Comparison of ENCODE assay signal across 26 mouse cellular contexts in genomic region chr1:161156546-161156945, GRCm38 (mm10). TPM values are rescaled to one million over a fixed set of nuclear protein-coding genes. Genes with fewer than 3 reads are reported as not detected.
A peak's percentile ranks its signal among the peaks of the same experiment; 100 is the strongest.
DNase-seq lines count a peak whose midpoint lies in the region; ATAC-seq lines count a peak whose summit lies in the region.
"Had no signal": no experiment of that assay in that cellular context is flagged by ENCODE, and none has a peak within 500 bp of the region (broad histone marks: within the 10 kb centered on the region; RNA-seq: fewer than 3 reads in every experiment).

No protein-coding gene starts in this region.

- peak; percentile 53 for DNase-seq in A20 (ENCODE audit: low read depth, low spot score)
- DNase-seq in CD4-positive helper T cell, adult 2 months (ENCODE audit: low read depth, low spot score): peak; percentile 57
- DNase-seq in naive thymus-derived CD4-positive, alpha-beta T cell, adult 2 months (ENCODE audit: low read depth): peak; percentile 54
- no peak for DNase-seq in right cerebral cortex, postnatal 36 days (ENCODE audit: low spot score in 2 of 2)
- no peak for DNase-seq in frontal cortex, postnatal 10 days (ENCODE audit: low spot score in 2 of 2)
- no peak for DNase-seq in ovary, postnatal 10 days (ENCODE audit: low spot score)
- DNase-seq: adrenal gland, postnatal 10 days; cerebellum, adult 9-10 months; cerebellum, postnatal 36 days; embryo, embryonic 11 days; heart, postnatal 10 days; kidney, postnatal 25 days; lung, postnatal 4 days; midbrain, embryonic 14.5 days; right cerebral cortex, adult 18-20 months; right cerebral cortex, postnatal 4 days; thymus, postnatal 25 days had no signal

- peak; percentile 54 for ATAC-seq in activated CD4-positive, CD25-positive, alpha-beta regulatory T cell, adult 4 months
- ATAC-seq: forebrain, embryonic 15.5 days; intestine, postnatal 0 days had no signal

RNA-seq across cellular contexts. Expression of gene Tex50, which starts 2.6 kb away (rescaled TPM):
- under 1 TPM in 1 of 2 experiments, not detected in 1; 0.36 TPM for polyA plus RNA-seq in activated CD4-positive, CD25-positive, alpha-beta regulatory T cell, adult 4 months (2017; shearing (Covaris generic))
- polyA plus RNA-seq: C2C12; intestine, postnatal 0 days; liver, adult 2 months; liver, embryonic 15.5 days; lung, embryonic 15.5 days; spleen, adult 2 months; stomach, embryonic 15.5 days had no signal

RNA-seq across cellular contexts. Expression of gene Ankrd45, which starts 14.1 kb away (rescaled TPM):
- polyA plus RNA-seq in activated CD4-positive, CD25-positive, alpha-beta regulatory T cell, adult 4 months (2017; shearing (Covaris generic)): not detected
- polyA plus RNA-seq: liver, adult 2 months; spleen, adult 2 months had no signal

RNA-seq across cellular contexts. Expression of gene Klhl20, which starts 25.2 kb away (rescaled TPM):
- 10 to 100 TPM; 24.4 to 33.5 TPM for polyA plus RNA-seq in activated CD4-positive, CD25-positive, alpha-beta regulatory T cell, adult 4 months (2017; shearing (Covaris generic))

Comparison
In these comparisons a context has a peak if more than half of its experiments do, and no peak if none do; other contexts are left out.
1. DNase-seq: peak in A20 (single experiment), CD4-positive helper T cell, adult 2 months (single experiment) and naive thymus-derived CD4-positive, alpha-beta T cell, adult 2 months (single experiment); none in right cerebral cortex, postnatal 36 days (0 of 2), frontal cortex, postnatal 10 days (0 of 2) and ovary, postnatal 10 days (single experiment).